Mouse (Mus musculus): ENCODE data around the gene Mettl22.

DNA sequence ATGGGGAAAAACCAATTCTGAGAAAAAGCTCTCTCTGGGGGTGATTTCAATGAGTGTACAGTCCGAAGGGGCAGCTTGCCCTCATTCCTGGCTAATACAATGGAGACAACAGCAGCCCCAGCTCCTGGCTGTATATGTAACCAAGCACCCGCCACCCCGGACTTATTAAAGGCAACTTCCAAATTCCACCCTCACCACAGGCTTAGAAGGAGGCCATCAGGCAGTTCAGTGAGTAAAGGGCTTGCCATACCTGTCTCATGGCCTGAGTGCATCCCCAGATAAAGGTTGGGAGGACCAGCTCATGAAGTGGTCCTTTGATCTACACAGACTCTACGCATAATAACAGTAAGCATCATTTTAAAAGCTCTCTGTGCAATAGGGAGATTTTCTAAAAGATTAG lies 49.7 kb upstream of the Mettl22 start:
- TF ChIP-seq POLR2A (IDR thresholded peaks at IDR 0.05; ENCODE audit: low read depth, low read length) = no peak
- no peak for TF ChIP-seq CTCF (conservative IDR thresholded peaks at IDR 0.05; ENCODE audit: insufficient read depth, insufficient read length, low read depth, low read length)

Measured in kidney, adult 2 months (tissue).